Mouse (Mus musculus) embryonic facial prominence, embryonic 12.5 days (tissue): ENCODE data around the gene Acot12. TPM values are rescaled to one million over a fixed set of nuclear protein-coding genes. Genes with fewer than 3 reads are reported as not detected.
A peak's percentile ranks its signal among the peaks of the same experiment; 100 is the strongest.

Source experiments
- ATAC-seq: fragments of 200-750 bp; cut with Nextera tagmentation; 2 replicates; pipeline ENCODE4 v1.8.0; 2017; ENCODE audit not compliant: insufficient number of reproducible peaks, insufficient read depth, low FRiP score, low TSS enrichment
- H3K27ac ChIP-seq: fragments of 300-500 bp; sonication (generic); 2 replicates; pipeline ENCODE4 v1.5.1; 2016; ENCODE audit warnings: mild to moderate bottlenecking
- H3K27me3 ChIP-seq: fragments of 300-500 bp; sonication (generic); 2 replicates; pipeline ENCODE4 v1.6.1; 2016; ENCODE audit warnings: mild to moderate bottlenecking, moderate library complexity
- H3K36me3 ChIP-seq: fragments of 300-500 bp; sonication (generic); 2 replicates; pipeline ENCODE4 v1.6.1; 2016; ENCODE audit warnings: mild to moderate bottlenecking
- H3K4me1 ChIP-seq: fragments of 300-500 bp; sonication (generic); 2 replicates; pipeline ENCODE4 v1.6.1; 2016
- H3K4me2 ChIP-seq: fragments of 300-500 bp; sonication (generic); replicated peaks from 2 replicates; pipeline ENCODE4 v1.6.1; 2016; ENCODE audit warnings: mild to moderate bottlenecking, moderate library complexity
- H3K4me3 ChIP-seq: fragments of 300-500 bp; sonication (generic); 2 replicates; pipeline ENCODE4 v1.5.1; 2016; ENCODE audit warnings: mild to moderate bottlenecking
- H3K9ac ChIP-seq: fragments of 300-500 bp; sonication (generic); 2 replicates; pipeline ENCODE4 v1.6.1; 2016; ENCODE audit warnings: mild to moderate bottlenecking, moderate library complexity
- H3K9me3 ChIP-seq: fragments of 300-500 bp; sonication (generic); 2 replicates; pipeline ENCODE4 v1.6.1; 2016; ENCODE audit warnings: mild to moderate bottlenecking, moderate library complexity
- whole genome bisulfite sequencing: fragments of 180-500 bp; shearing (Covaris S2); methylation state at CpG from one replicate; pipeline ENCODE4 v1.1.7; 2016; 5-methylcytosine and 5-hydroxymethylcytosine counted together
- polyA plus RNA-seq: library from polyadenylated mRNA; unstranded; fragments of >200 nt; fragmentation: Nextera tagmentation; extraction: Ambion mirVana; gene quantifications from 2 replicates; pipeline ENCODE4 v1.2.1, GENCODE M21; 2016

Acot12 gene
- polyA plus RNA-seq, result 0.06 TPM in 1 of 2 replicates, not detected in the other

GRCm38 (mm10) chr13:91741280-91742047 lies at the start of gene Acot12:
Gene Acot12 (plus strand): TSS chr13:91741512.
- Histone ChIP-seq H3K36me3 (no peaks in the 10 kb centered on the region), H3K9ac (peak within 1 kb of the TSS; percentile 49), H3K9me3 (no peaks in the 10 kb centered on the region), H3K4me3 (peak within 1 kb of the TSS; percentile 39), H3K27me3 (peaks cover 18% of the 10 kb centered on the region), H3K27ac (no peak within 1 kb of the TSS), H3K4me1 (peaks cover 11% of the 10 kb centered on the region; the same call in 1 of the 2 replicates), H3K4me2 (peak within 1 kb of the TSS; percentile 77)
- 8% methylated on average over 45 of the region's 45 CpGs for WGBS
- peak; percentile 67; the same call in 1 of the 2 replicates for ATAC-seq

GRCm38 (mm10) chr13:91693615-91694014 lies 47.7 kb upstream of the Acot12 start:
- H3K27ac ChIP-seq, result no peak overlapping the region
- no peaks in the 10 kb centered on the region for H3K27me3 ChIP-seq
- H3K9ac ChIP-seq, result no peak overlapping the region
- no peak overlapping the region for H3K4me2 ChIP-seq
- H3K9me3 ChIP-seq, result no peaks in the 10 kb centered on the region
- H3K4me1 ChIP-seq, result peaks cover 16% of the 10 kb centered on the region
- H3K36me3 ChIP-seq, result peaks cover 16% of the 10 kb centered on the region; the same call in 1 of the 2 replicates
- no peak for ATAC-seq
- H3K4me3 ChIP-seq, result no peak overlapping the region
- 59% methylated on average over 7 of the region's 7 CpGs for WGBS

GRCm38 (mm10) chr13:91695406-91695805 lies 45.9 kb upstream of the Acot12 start:
- H3K4me3 ChIP-seq, result no peak overlapping the region
- H3K27me3 ChIP-seq, result no peaks in the 10 kb centered on the region
- no peak overlapping the region for H3K4me2 ChIP-seq
- H3K9ac ChIP-seq, result no peak overlapping the region
- H3K27ac ChIP-seq, result no peak overlapping the region
- ATAC-seq, result no peak
- H3K36me3 ChIP-seq, result peaks cover 28% of the 10 kb centered on the region; the same call in 1 of the 2 replicates
- no peaks in the 10 kb centered on the region for H3K9me3 ChIP-seq
- 0 out of 2 replicates have a peak, but pooled peaks cover 5% of the 10 kb centered on the region for H3K4me1 ChIP-seq
- 79% methylated on average over 2 of the region's 2 CpGs for WGBS

- Histone ChIP-seq H3K9ac (no peak overlapping the region), H3K9me3 (no peaks in the 10 kb centered on the region), H3K27me3 (no peaks in the 10 kb centered on the region), H3K36me3 (peaks cover 34% of the 10 kb centered on the region), H3K4me1 (0 out of 2 replicates have a peak, but pooled peaks cover 5% of the 10 kb centered on the region), H3K4me3 (no peak overlapping the region), H3K4me2 (no peak overlapping the region), H3K27ac (no peak overlapping the region)
- no peak for ATAC-seq
- WGBS, result 92% methylated on average over 2 of the region's 2 CpGs
Observed at GRCm38 (mm10) chr13:91696109-91696645, 45.1 kb upstream of the Acot12 start.

- no peak overlapping the region for H3K4me2 ChIP-seq
- ATAC-seq, result no peak
- 0 out of 2 replicates have a peak, but pooled peaks cover 5% of the 10 kb centered on the region for H3K4me1 ChIP-seq
- H3K4me3 ChIP-seq, result no peak overlapping the region
- H3K36me3 ChIP-seq, result peaks cover 38% of the 10 kb centered on the region
- 19% methylated on average over 3 of the region's 3 CpGs for WGBS
- H3K9me3 ChIP-seq, result no peaks in the 10 kb centered on the region
- H3K27me3 ChIP-seq, result no peaks in the 10 kb centered on the region
- no peak overlapping the region for H3K27ac ChIP-seq
- H3K9ac ChIP-seq, result no peak overlapping the region
Observed at GRCm38 (mm10) chr13:91697011-91697410, 44.3 kb upstream of the Acot12 start.

- no peak overlapping the region for H3K9ac ChIP-seq
- H3K27me3 ChIP-seq, result no peaks in the 10 kb centered on the region
- H3K9me3 ChIP-seq, result no peaks in the 10 kb centered on the region
- ATAC-seq, result no peak
- H3K36me3 ChIP-seq, result peaks cover 30% of the 10 kb centered on the region
- H3K4me2 ChIP-seq, result no peak overlapping the region
- 73% methylated on average over 6 of the region's 6 CpGs for whole genome bisulfite sequencing
- no peak overlapping the region for H3K27ac ChIP-seq
- no peak overlapping the region for H3K4me3 ChIP-seq
- no peaks in the 10 kb centered on the region for H3K4me1 ChIP-seq
Observed at GRCm38 (mm10) chr13:91702337-91702736, 39.0 kb upstream of the Acot12 start.

- Histone ChIP-seq H3K9ac (no peak overlapping the region), H3K4me3 (no peak overlapping the region), H3K4me1 (no peaks in the 10 kb centered on the region), H3K27ac (no peak overlapping the region), H3K36me3 (no peaks in the 10 kb centered on the region), H3K9me3 (no peaks in the 10 kb centered on the region), H3K27me3 (no peaks in the 10 kb centered on the region), H3K4me2 (no peak overlapping the region)
- WGBS, result 92% methylated on average over 6 of the region's 6 CpGs
- no peak for ATAC-seq
Observed at GRCm38 (mm10) chr13:91719487-91719886, 21.8 kb upstream of the Acot12 start.

GRCm38 (mm10) chr13:91723108-91723735 lies 18.1 kb upstream of the Acot12 start:
- Histone ChIP-seq H3K27ac (no peak overlapping the region), H3K4me3 (no peak overlapping the region), H3K4me2 (no peak overlapping the region), H3K9me3 (no peaks in the 10 kb centered on the region), H3K27me3 (no peaks in the 10 kb centered on the region), H3K9ac (no peak overlapping the region), H3K36me3 (no peaks in the 10 kb centered on the region), H3K4me1 (no peaks in the 10 kb centered on the region)
- ATAC-seq, result 0 out of 2 replicates have a peak, but pooled peaks have one; percentile 35
- WGBS, result 63% methylated on average over 8 of the region's 8 CpGs

- no peak overlapping the region for H3K27ac ChIP-seq
- no peaks in the 10 kb centered on the region for H3K4me1 ChIP-seq
- H3K4me3 ChIP-seq, result no peak overlapping the region
- H3K9me3 ChIP-seq, result no peaks in the 10 kb centered on the region
- no peaks in the 10 kb centered on the region for H3K36me3 ChIP-seq
- no peak for ATAC-seq
- H3K27me3 ChIP-seq, result no peaks in the 10 kb centered on the region
- H3K4me2 ChIP-seq, result no peak overlapping the region
- no peak overlapping the region for H3K9ac ChIP-seq
- WGBS, result 83% methylated on average over 7 of the region's 7 CpGs
Observed at GRCm38 (mm10) chr13:91723736-91724119, 17.6 kb upstream of the Acot12 start.

GRCm38 (mm10) chr13:91724211-91724610 lies 17.1 kb upstream of the Acot12 start:
- no peak for ATAC-seq
- Histone ChIP-seq H3K36me3 (no peaks in the 10 kb centered on the region), H3K4me2 (no peak overlapping the region), H3K4me1 (no peaks in the 10 kb centered on the region), H3K9me3 (no peaks in the 10 kb centered on the region), H3K27ac (no peak overlapping the region), H3K27me3 (no peaks in the 10 kb centered on the region), H3K4me3 (no peak overlapping the region), H3K9ac (no peak overlapping the region)
- WGBS, result 94% methylated on average over 3 of the region's 3 CpGs

GRCm38 (mm10) chr13:91725130-91725529 lies 16.2 kb upstream of the Acot12 start:
- H3K9ac ChIP-seq, result no peak overlapping the region
- H3K9me3 ChIP-seq, result no peaks in the 10 kb centered on the region
- no peak overlapping the region for H3K4me3 ChIP-seq
- 57% methylated on average over 3 of the region's 3 CpGs for WGBS
- H3K4me2 ChIP-seq, result no peak overlapping the region
- ATAC-seq, result no peak
- H3K27me3 ChIP-seq, result no peaks in the 10 kb centered on the region
- H3K36me3 ChIP-seq, result no peaks in the 10 kb centered on the region
- H3K27ac ChIP-seq, result no peak overlapping the region
- no peaks in the 10 kb centered on the region for H3K4me1 ChIP-seq

GRCm38 (mm10) chr13:91727899-91728298 lies 13.4 kb upstream of the Acot12 start:
- H3K9ac ChIP-seq, result no peak overlapping the region
- H3K4me2 ChIP-seq, result no peak overlapping the region
- no peaks in the 10 kb centered on the region for H3K4me1 ChIP-seq

More at GRCm38 (mm10) chr13:91727899-91728298, 13.4 kb upstream of the Acot12 start:
- no peak overlapping the region for H3K27ac ChIP-seq
- no peak for ATAC-seq
- H3K27me3 ChIP-seq, result no peaks in the 10 kb centered on the region
- no peaks in the 10 kb centered on the region for H3K36me3 ChIP-seq
- H3K9me3 ChIP-seq, result no peaks in the 10 kb centered on the region
- H3K4me3 ChIP-seq, result no peak overlapping the region
